Mouse (Mus musculus): ENCODE measurements at regions not wholly inside any gene's neighbourhood (a gene's known extent, or its start where the extent isn't known, plus 50 kb on each side); places are given as distances from the start of the nearest gene placed in this dataset.
"Not testable (repeated sequence)": the region's sequence is repeated elsewhere in the genome, so short reads cannot be mapped to it uniquely, and the experiment has no call there.

DNA sequence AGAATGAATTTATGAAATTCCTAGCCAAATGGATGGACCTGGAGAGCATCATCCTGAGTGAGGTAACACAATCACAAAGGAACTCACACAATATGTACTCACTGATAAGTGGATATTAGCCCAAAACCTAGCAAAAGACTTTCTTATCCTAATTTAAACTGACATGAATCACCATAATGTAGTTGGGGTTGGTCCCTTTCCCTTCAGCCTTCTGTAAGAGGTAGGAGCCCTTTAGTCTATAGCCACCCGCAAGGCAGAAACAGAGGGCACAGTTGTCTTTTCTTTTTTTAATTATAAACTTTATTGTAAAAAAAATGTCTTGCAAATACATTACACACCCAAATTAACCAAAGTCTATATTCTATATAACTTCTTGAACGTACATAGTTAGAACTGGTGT, 81.3 kb downstream of the Ogfrl1 start:
- not testable (repeated sequence) for DNase-seq (ENCODE audit: low spot score)

DNA sequence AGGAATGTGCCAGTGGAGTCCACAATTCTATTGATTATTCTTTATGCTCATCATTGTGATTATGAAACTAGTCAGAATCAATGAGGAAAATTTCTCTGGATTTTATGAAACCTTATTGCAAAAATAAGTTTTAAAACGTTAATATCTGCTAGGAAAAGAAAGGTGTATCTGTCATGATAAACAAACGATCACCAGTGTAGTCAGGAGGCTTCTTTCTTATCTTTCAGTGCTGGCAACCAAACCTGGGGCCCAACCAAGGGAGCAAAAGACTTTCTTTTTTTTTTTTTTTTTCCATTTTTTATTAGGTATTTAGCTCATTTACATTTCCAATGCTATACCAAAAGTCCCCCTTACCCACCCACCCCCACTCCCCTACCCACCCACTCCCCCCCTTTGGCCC, 82.7 kb downstream of the Ogfrl1 start:
- DNase-seq (ENCODE audit: low spot score): not testable (repeated sequence)

- DNase-seq (ENCODE audit: low spot score): no peak
Observed at GRCm38 (mm10) chr1:23292718-23293117, 104.9 kb downstream of the Ogfrl1 start.

DNA sequence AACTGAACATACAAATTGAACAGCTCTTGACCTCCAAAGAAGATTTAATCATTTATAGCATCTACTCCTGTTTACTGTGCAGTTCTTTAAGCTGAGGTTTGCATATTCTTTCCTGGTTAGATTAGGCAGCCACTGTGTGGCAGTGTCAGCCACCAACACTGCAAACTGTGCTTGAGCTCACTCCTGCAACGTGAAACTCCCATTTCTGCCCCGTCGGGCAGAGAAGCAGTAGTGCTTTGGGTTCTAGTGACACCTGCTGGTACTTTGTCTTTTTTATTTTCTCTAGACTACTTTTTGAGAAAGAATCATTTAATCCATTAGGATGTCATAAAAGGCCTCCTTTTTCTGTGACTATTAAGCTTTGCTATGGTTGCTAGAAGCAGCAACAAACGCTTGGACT, 110.8 kb downstream of the Ogfrl1 start:
- no peak for DNase-seq (ENCODE audit: low spot score)

- no peak for DNase-seq (ENCODE audit: low spot score)
Observed at GRCm38 (mm10) chr1:23282870-23283219, 114.7 kb downstream of the Ogfrl1 start.

DNA sequence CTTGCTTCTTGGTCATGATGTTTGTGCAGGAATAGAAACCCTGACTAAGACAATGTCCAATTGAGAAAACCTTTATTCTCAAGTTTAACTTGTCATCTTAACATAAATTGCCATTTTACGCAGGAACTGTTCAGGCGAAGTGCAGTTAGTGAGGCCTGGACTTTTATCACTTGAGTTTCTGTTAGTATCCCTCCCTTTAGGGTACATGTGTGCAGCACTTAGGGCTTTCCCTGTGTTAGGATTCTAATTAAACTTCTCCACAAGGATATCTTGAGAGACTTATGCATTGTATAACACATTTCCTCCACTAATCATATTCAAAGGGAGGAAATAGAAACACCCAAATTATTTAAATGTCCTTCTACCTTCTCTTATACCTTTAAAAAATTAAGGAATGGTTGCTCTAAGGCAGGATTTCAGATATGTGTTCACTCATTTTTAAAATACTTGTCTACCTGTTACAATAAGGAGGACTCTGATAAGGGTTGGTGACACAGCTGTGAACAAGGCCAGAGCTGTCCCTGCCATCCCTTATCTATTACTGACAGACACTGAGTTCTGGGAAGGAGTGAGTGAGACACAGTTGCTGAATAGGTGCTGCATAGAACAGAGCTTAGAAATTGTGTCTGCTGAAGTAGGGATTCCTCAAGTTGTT, 115.2 kb downstream of the Ogfrl1 start:
- DNase-seq (ENCODE audit: low spot score): no peak

- DNase-seq (ENCODE audit: low spot score): no peak
Observed at GRCm38 (mm10) chr1:23279827-23280226, 117.7 kb downstream of the Ogfrl1 start.

GRCm38 (mm10) chr1:23272077-23272476, 125.5 kb downstream of the Ogfrl1 start:
- no peak for DNase-seq (ENCODE audit: low spot score)

GRCm38 (mm10) chr1:23270910-23271822, 126.4 kb downstream of the Ogfrl1 start:
- DNase-seq (ENCODE audit: low spot score): no peak

DNA sequence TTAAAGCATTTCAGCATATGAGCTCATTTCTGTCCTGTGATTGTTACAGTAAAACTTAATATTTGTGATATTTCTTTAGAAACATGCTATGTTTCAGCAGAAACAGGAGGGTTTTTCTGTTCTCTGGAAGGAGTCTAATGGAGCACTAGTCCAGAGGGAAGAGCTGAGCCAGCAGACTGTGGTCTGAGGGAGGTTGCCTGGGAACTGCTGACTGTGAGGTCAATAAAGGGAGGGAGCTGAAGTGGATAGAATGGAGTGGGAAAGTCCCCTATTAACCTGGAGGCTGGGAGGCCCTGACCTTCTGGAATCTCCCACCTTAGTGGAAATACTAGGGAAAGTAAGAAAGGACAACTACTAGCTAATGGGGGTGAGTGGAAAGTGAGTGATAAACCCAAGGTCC, 129.5 kb downstream of the Ogfrl1 start:
- DNase-seq (ENCODE audit: low spot score): no peak

- no peak for DNase-seq (ENCODE audit: low spot score)
Observed at GRCm38 (mm10) chr1:23265556-23266232, 131.9 kb downstream of the Ogfrl1 start.

- DNase-seq (ENCODE audit: low spot score): no peak
Observed at GRCm38 (mm10) chr1:23264251-23264650, 133.3 kb downstream of the Ogfrl1 start.

DNA sequence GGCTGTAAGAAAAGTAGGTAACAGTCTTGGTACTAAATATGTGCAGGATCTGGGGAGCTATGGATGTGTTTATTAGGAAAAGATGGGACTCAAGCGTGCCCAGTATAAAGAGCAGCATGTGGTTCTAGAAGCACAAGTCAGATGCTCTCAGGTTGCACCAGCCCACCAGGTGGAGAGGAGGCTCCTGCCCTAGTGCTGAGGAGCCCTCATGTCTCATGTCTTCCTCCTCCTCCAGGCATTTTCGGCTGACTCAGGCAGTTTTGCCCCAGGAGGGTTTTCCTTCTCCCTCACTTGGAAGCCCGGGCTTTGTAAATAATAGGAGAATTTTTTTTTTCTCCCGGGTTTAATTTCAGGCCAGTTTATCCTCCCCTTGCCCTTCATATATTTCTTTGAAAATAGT, 133.8 kb downstream of the Ogfrl1 start:
- no peak for DNase-seq (ENCODE audit: low spot score)

- no peak for DNase-seq (ENCODE audit: low spot score)
Observed at GRCm38 (mm10) chr1:23261652-23262051, 135.9 kb downstream of the Ogfrl1 start.

DNA sequence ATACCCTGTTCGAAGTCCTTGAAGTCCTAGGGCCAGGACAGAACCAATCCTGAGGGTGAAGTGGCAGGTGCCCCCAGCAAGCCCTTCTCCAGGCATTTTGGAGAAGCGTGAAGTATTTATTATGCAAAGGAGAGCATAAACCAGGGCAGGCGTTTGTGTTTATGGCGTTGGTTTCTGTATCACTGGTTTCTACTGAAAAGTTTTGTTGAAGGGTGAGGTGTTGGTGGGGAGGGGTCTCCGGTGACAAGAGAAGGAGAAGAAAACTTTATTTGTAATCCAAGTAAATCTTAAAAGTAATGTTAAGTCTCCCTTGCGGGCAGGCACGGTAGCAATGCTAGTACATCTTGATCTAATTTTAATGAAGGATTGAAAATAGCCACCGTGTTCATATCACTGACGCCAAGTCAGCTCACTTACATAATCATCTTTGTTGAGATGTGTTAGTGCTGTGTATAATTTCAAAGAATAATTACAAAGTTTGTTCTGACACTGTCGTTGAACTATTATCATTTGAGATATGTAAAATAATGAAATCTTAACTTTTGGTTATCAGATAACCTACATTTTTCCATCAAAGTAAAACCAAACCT, 140.2 kb downstream of the Ogfrl1 start:
- DNase-seq (ENCODE audit: low spot score): no peak

DNA sequence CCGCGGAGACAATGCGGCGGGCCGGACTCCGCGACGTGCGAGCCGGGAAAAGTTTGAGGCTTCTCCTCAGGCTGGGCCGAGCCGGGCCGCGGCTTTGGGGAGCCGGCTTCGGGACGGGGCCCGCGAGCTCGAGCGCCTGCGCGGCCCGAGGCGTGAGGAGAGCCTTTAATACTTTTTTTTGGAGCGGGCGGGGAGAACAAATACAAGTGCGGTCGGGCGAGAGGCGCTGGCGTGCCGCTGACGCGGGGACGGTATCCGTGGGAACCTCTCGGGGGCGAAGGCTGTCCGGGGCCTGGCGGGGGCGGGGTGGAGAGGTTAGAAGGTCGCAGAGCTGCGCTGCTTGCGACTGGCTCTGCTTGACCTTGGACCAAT, 141.0 kb downstream of the Ogfrl1 start:
- peak; percentile 21 for DNase-seq (ENCODE audit: low spot score)

- peak; percentile 75 for DNase-seq (ENCODE audit: low spot score)
Observed at GRCm38 (mm10) chr1:23255925-23256629, 141.5 kb downstream of the Ogfrl1 start.

DNA sequence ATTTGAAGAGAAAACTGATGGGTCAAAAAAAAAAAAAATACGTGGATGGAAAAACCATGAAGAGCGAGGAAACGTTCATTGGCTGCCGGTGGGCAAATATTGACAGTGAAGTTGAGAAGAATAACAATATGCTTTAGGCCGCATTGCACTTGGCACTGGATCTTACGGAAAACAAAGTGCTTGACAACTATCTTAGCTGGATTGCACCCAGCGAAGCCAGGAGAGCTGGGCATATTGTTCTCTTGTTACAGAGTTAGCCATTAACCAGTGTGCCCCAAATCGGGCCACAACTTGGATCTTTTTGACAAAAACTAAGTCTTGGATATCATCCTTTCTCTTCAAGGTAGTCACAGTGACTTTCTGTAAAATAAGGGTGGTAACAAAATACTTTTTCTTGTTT, 143.3 kb downstream of the Ogfrl1 start:
- no peak for DNase-seq (ENCODE audit: low spot score)

- no peak for DNase-seq (ENCODE audit: low spot score)
Observed at GRCm38 (mm10) chr1:23231522-23231921, 129.5 kb upstream of the 4933415F23Rik start.

- DNase-seq (ENCODE audit: low spot score): no peak
Observed at GRCm38 (mm10) chr1:23228478-23228877, 126.4 kb upstream of the 4933415F23Rik start.

GRCm38 (mm10) chr1:23214462-23215158, 112.6 kb upstream of the 4933415F23Rik start:
- no peak for DNase-seq (ENCODE audit: low spot score)

All from T-cell, adult 2 months (primary cell).